Comparison of ENCODE assay signal across 8 mouse cellular contexts in genomic region chr9:110244567-110244888, GRCm38 (mm10). TPM values are rescaled to one million over a fixed set of nuclear protein-coding genes. Genes with fewer than 3 reads are reported as not detected.
DNase-seq lines count a peak whose midpoint lies in the region; ATAC-seq and TF ChIP-seq lines count a peak whose summit lies in the region.

No protein-coding gene starts in this region.

- peak overlapping the region; percentile 66; the same call in 1 of the 2 replicates for H3K9ac ChIP-seq in intestine, embryonic 16.5 days (ENCODE audit: low read depth, low read length)
- H3K9ac ChIP-seq in neural tube, embryonic 13.5 days, result peak overlapping the region; percentile 90

- no peaks in the 10 kb centered on the region for H3K9me3 ChIP-seq in forebrain, embryonic 10.5 days
- H3K9me3 ChIP-seq in intestine, embryonic 16.5 days (ENCODE audit: control insufficient read depth, low read length), result no peaks in the 10 kb centered on the region
- no peaks in the 10 kb centered on the region for H3K9me3 ChIP-seq in neural tube, embryonic 13.5 days

- H3K4me1 ChIP-seq in forebrain, embryonic 10.5 days, result peaks cover 38% of the 10 kb centered on the region
- H3K4me1 ChIP-seq in intestine, embryonic 16.5 days (ENCODE audit: control insufficient read depth, insufficient read depth, low read length), result peaks cover 13% of the 10 kb centered on the region
- H3K4me1 ChIP-seq in neural tube, embryonic 13.5 days (replicated peaks), result peaks cover 40% of the 10 kb centered on the region

- intact Hi-C loops in left cerebral cortex, adult 2 months (cut with DNase I), result loop anchor here (2.0 kb wide), 1 partner anchor 48 kb away; no protein-coding TSS in a partner anchor
- intact Hi-C loops in left cerebral cortex, postnatal 36 days (cut with DNase I), result loop anchor here (2.0 kb wide), 1 partner anchor 38 kb away; no protein-coding TSS in a partner anchor

- DNase-seq in left cerebral cortex, adult 2 months (ENCODE audit: extremely low spot score in 1 of 2, low spot score in 2 of 2), result no peak
- no peak for DNase-seq in left cerebral cortex, postnatal 36 days (ENCODE audit: low spot score in 2 of 2)
- no peak for DNase-seq in forebrain, embryonic 10.5 days (ENCODE audit: extremely low spot score, low spot score)
- no peak for DNase-seq in MN1 (ENCODE audit: low spot score)
- DNase-seq in ovary, adult 18-20 months (ENCODE audit: low spot score), result no peak

- ATAC-seq in intestine, embryonic 16.5 days, result no peak
- no peak for ATAC-seq in neural tube, embryonic 13.5 days (ENCODE audit: low read depth)
- no peak for ATAC-seq in megakaryocyte-erythroid progenitor cell, adult 5-6 weeks (replicated peaks; ENCODE audit: low FRiP score, low TSS enrichment, poor library complexity, severe bottlenecking)

- H3K36me3 ChIP-seq in forebrain, embryonic 10.5 days (replicated peaks), result peaks cover 45% of the 10 kb centered on the region
- 0 out of 2 replicates have a peak, but pooled peaks cover 5% of the 10 kb centered on the region for H3K36me3 ChIP-seq in intestine, embryonic 16.5 days (ENCODE audit: control insufficient read depth, insufficient read depth, low read length)
- peaks cover 33% of the 10 kb centered on the region; the same call in 1 of the 2 replicates for H3K36me3 ChIP-seq in neural tube, embryonic 13.5 days

- peaks cover 56% of the 10 kb centered on the region for H3K27me3 ChIP-seq in forebrain, embryonic 10.5 days (ENCODE audit: poor library complexity, severe bottlenecking)
- peaks cover 4% of the 10 kb centered on the region; the same call in 1 of the 2 replicates for H3K27me3 ChIP-seq in intestine, embryonic 16.5 days (replicated peaks; ENCODE audit: control insufficient read depth, insufficient read depth, low read length)
- no peaks in the 10 kb centered on the region for H3K27me3 ChIP-seq in neural tube, embryonic 13.5 days

- peak overlapping the region; percentile 96 for H3K27ac ChIP-seq in left cerebral cortex, adult 2 months
- peak overlapping the region; percentile 85 for H3K27ac ChIP-seq in forebrain, embryonic 10.5 days
- no peak overlapping the region for H3K27ac ChIP-seq in intestine, embryonic 16.5 days (ENCODE audit: low read length)
- peak overlapping the region; percentile 93 for H3K27ac ChIP-seq in neural tube, embryonic 13.5 days (replicated peaks)

- TF ChIP-seq CTCF in left cerebral cortex, adult 2 months (IDR thresholded peaks at IDR 0.05), result no peak

- WGBS in forebrain, embryonic 10.5 days, result 21% methylated on average over 7 of the region's 7 CpGs
- WGBS in intestine, embryonic 16.5 days, result 16% methylated on average over 7 of the region's 7 CpGs
- WGBS in neural tube, embryonic 13.5 days, result 24% methylated on average over 7 of the region's 7 CpGs

- H3K4me2 ChIP-seq in intestine, embryonic 16.5 days (ENCODE audit: low read depth, low read length), result peak overlapping the region; percentile 99
- peak overlapping the region; percentile 98 for H3K4me2 ChIP-seq in neural tube, embryonic 13.5 days

- H3K4me3 ChIP-seq in left cerebral cortex, adult 2 months, result peak overlapping the region; percentile 72
- peak overlapping the region; percentile 76 for H3K4me3 ChIP-seq in forebrain, embryonic 10.5 days
- H3K4me3 ChIP-seq in intestine, embryonic 16.5 days (ENCODE audit: low read length), result peak overlapping the region; percentile 74
- peak overlapping the region; percentile 82 for H3K4me3 ChIP-seq in neural tube, embryonic 13.5 days

RNA-seq across cellular contexts. Expression of gene Cspg5, which starts 0.9 kb away (rescaled TPM):
- 100 to 1,000 TPM; 352 to 356 TPM for total RNA-seq in left cerebral cortex, adult 2 months (2021)
- total RNA-seq in left cerebral cortex, postnatal 36 days (2021), result 100 to 1,000 TPM; 363 to 430 TPM
- 5.4 and 6.3 TPM in 2 replicates for polyA plus RNA-seq in forebrain, embryonic 10.5 days (2016; fragmentation: Nextera tagmentation; extraction: Ambion mirVana)
- polyA plus RNA-seq in intestine, embryonic 16.5 days (2015; fragmentation: Nextera tagmentation; extraction: Ambion mirVana), result 2.4 and 2.7 TPM in 2 replicates
- 66.5 and 71.1 TPM in 2 replicates for polyA plus RNA-seq in neural tube, embryonic 13.5 days (2015; fragmentation: Nextera tagmentation; extraction: Ambion mirVana)
- total RNA-seq in megakaryocyte-erythroid progenitor cell, adult 5-6 weeks (2014; fragmentation: Nextera tagmentation), result 0.42 and 1.7 TPM in 2 replicates
- 0.27 and 0.33 TPM in 2 replicates for total RNA-seq in megakaryocyte-erythroid progenitor cell, adult 5-6 weeks (2017)

Comparison
In these comparisons a context has a peak if more than half of its experiments do, and no peak if none do; other contexts are left out.
1. RNA of gene Cspg5, which starts 0.9 kb away (total RNA-seq): 363 to 430 TPM in left cerebral cortex, postnatal 36 days and 352 to 356 TPM in left cerebral cortex, adult 2 months; 0.27 to 1.7 TPM in megakaryocyte-erythroid progenitor cell, adult 5-6 weeks; every median in the first group is over 100 times any median in the second.
2. Peak in every context shown above with its lines, with median percentiles within 50 percentile points of each other: H3K4me3 ChIP-seq.